Mouse (Mus musculus) right cerebral cortex, postnatal 14 days (tissue): Measurements from ENCODE around the gene Bach2.

ENCODE experiments used
- DNase-seq: peaks from one replicate; pipeline ENCODE4 v3.0.0; 2022

Gene Bach2

GRCm38 (mm10) chr4:32366176-32366575 is 127.6 kb downstream of the Bach2 start:
- no peak for DNase-seq

- DNase-seq = no peak
Observed at GRCm38 (mm10) chr4:32368345-32368744, 129.7 kb downstream of the Bach2 start.

GRCm38 (mm10) chr4:32373085-32373484 is 134.5 kb downstream of the Bach2 start:
- peak; percentile 52 for DNase-seq

GRCm38 (mm10) chr4:32373527-32373926 is 134.9 kb downstream of the Bach2 start:
- no peak for DNase-seq

- DNase-seq = no peak
Observed at GRCm38 (mm10) chr4:32374751-32375582, 136.4 kb downstream of the Bach2 start.

GRCm38 (mm10) chr4:32375721-32376526 is 137.3 kb downstream of the Bach2 start:
- DNase-seq = no peak

- no peak for DNase-seq
Observed at GRCm38 (mm10) chr4:32376527-32376948, 137.9 kb downstream of the Bach2 start.

- no peak for DNase-seq
Observed at GRCm38 (mm10) chr4:32379140-32379539, 140.5 kb downstream of the Bach2 start.

GRCm38 (mm10) chr4:32381666-32382381 is 143.2 kb downstream of the Bach2 start:
- no peak for DNase-seq

- no peak for DNase-seq
Observed at GRCm38 (mm10) chr4:32385121-32385520, 146.5 kb downstream of the Bach2 start.

GRCm38 (mm10) chr4:32385623-32386022 is 147.0 kb downstream of the Bach2 start:
- DNase-seq = no peak

- DNase-seq = no peak
Observed at GRCm38 (mm10) chr4:32386346-32386745, 147.7 kb downstream of the Bach2 start.

GRCm38 (mm10) chr4:32386931-32387330 is 148.3 kb downstream of the Bach2 start:
- no peak for DNase-seq

GRCm38 (mm10) chr4:32387479-32388240 is 149.1 kb downstream of the Bach2 start:
- DNase-seq = peak; percentile 47

GRCm38 (mm10) chr4:32388564-32388963 is 150.0 kb downstream of the Bach2 start:
- DNase-seq = no peak

GRCm38 (mm10) chr4:32389107-32389800 is 150.7 kb downstream of the Bach2 start:
- no peak for DNase-seq

- DNase-seq = no peak
Observed at GRCm38 (mm10) chr4:32391260-32391659, 152.7 kb downstream of the Bach2 start.

- no peak for DNase-seq
Observed at GRCm38 (mm10) chr4:32393226-32393625, 154.6 kb downstream of the Bach2 start.

- no peak for DNase-seq
Observed at GRCm38 (mm10) chr4:32393951-32394350, 155.3 kb downstream of the Bach2 start.

GRCm38 (mm10) chr4:32394850-32395249 is 156.2 kb downstream of the Bach2 start:
- DNase-seq = no peak

- no peak for DNase-seq
Observed at GRCm38 (mm10) chr4:32401459-32401858, 162.9 kb downstream of the Bach2 start.

GRCm38 (mm10) chr4:32403506-32403905 is 164.9 kb downstream of the Bach2 start:
- no peak for DNase-seq
